Mouse (Mus musculus): ENCODE measurements around the gene 4930558K02Rik. TPM values are rescaled to one million over a fixed set of nuclear protein-coding genes. Genes with fewer than 3 reads are reported as not detected.
A peak's percentile ranks its signal among the peaks of the same experiment; 100 is the strongest.

The 4930558K02Rik gene
- polyA plus RNA-seq, 1 experiment from 2014 or later = not detected

DNA sequence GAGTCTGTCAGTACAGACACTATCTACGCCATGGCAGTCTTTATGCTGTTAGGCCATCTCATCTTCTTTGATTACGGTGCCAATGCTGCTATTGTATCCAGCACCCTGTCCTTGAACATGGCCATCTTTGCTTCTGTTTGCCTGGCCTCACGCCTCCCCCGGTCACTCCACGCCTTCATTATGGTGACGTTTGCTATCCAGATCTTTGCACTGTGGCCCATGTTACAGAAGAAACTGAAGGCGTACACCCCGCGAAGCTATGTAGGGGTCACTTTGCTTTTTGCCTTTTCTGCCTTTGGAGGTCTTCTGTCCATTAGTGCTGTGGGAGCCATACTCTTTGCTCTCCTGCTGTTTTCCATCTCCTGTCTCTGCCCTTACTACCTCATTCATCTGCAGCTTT is 8.6 kb downstream of the 4930558K02Rik start:
- Histone ChIP-seq H3K36me3 (ENCODE audit: control insufficient read depth, insufficient read depth, low read length) (peaks cover 3% of the 10 kb centered on the region), H3K27ac (ENCODE audit: low read length) (no peak overlapping the region), H3K9ac (replicated peaks; ENCODE audit: low read depth, low read length) (no peak overlapping the region), H3K4me1 (ENCODE audit: control insufficient read depth, insufficient read depth, low read length) (peaks cover 17% of the 10 kb centered on the region; the same call in 1 of the 2 replicates), H3K9me3 (ENCODE audit: control insufficient read depth, low read depth, low read length) (no peaks in the 10 kb centered on the region), H3K4me3 (ENCODE audit: low read depth, low read length) (no peak overlapping the region), H3K4me2 (replicated peaks; ENCODE audit: low read depth, low read length) (no peak overlapping the region), H3K27me3 (ENCODE audit: control insufficient read depth, insufficient read depth, low read length) (no peaks in the 10 kb centered on the region)
- WGBS = 95% methylated on average over 9 of the region's 9 CpGs
- no peak for ATAC-seq (ENCODE audit: insufficient number of reproducible peaks, insufficient read depth, low FRiP score, low read depth)

DNA sequence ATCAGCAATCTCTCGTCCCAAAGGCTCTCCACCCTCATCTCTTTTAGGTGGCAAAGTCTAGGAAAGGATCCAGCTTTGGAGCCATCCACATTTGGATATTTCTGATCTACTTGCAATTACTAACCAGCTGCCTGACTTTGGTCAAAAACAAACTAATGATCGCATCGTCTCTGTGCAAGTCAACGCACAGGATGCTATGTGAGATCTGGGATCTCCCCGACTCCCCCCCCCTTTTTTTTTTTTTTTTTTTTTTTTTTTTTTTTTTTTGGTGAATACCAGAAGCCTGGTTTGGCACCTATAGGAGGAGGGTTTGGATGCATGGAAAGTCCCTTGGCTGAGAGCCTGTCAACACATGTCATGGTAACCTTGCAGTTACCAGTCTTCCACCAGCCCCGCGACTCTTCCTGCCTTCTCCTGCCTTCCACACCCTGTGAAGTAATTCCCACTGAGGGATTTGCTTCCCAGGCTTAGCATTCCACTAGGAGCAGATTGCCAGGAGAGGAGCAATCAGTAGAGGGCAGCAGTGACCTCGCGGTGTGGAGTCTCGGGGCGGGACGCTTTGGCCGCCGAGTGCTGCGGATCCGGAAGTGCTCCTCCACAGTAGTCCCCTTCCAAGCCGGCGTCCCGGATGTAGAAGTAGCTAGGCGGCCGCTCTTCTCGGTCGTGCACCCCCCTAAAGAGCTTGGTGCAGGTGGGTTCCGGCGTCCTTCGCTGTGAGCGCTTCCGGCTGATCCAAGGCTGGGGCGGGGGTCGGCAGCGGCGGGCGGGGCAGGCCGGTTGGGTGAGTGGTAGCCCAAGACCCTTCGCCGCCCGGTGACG is 10.6 kb downstream of the 4930558K02Rik start, which contains the start of gene Pigc:
Pigc (plus strand) TSS at position 598 of the 819 bp plus-strand sequence.
- 2% methylated on average over 38 of the region's 38 CpGs for WGBS
- H3K4me2 ChIP-seq (replicated peaks; ENCODE audit: low read depth, low read length) = peak within 1 kb of the TSS; percentile 72
- H3K9me3 ChIP-seq (ENCODE audit: control insufficient read depth, low read depth, low read length) = no peaks in the 10 kb centered on the region

DNA sequence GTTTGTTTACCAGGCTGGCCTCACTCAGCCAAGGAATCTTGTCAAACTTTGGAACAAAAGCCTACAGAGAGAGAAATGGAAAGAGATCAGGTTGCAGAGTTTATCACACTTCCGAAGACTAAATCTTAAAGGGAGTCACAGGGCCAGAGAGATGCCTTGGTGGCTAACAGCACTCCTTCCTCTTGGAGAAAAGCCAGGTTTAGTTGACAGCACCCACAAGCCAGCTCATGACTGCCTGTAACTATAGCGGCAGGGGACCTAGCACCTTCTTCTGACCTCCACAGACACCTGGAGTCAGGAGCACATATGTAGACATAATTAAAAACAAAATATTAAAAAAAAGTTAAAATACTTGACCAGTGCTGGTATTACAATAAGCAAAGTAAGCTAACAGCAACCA is 11.5 kb downstream of the 4930558K02Rik start:
- H3K4me3 ChIP-seq (ENCODE audit: low read depth, low read length) = no peak overlapping the region
- H3K4me2 ChIP-seq (replicated peaks; ENCODE audit: low read depth, low read length) = no peak overlapping the region
- no peak overlapping the region for H3K27ac ChIP-seq (ENCODE audit: low read length)
- no peaks in the 10 kb centered on the region for H3K27me3 ChIP-seq (ENCODE audit: control insufficient read depth, insufficient read depth, low read length)
- no peak overlapping the region for H3K9ac ChIP-seq (replicated peaks; ENCODE audit: low read depth, low read length)
- no peaks in the 10 kb centered on the region for H3K9me3 ChIP-seq (ENCODE audit: control insufficient read depth, low read depth, low read length)
- ATAC-seq (ENCODE audit: insufficient number of reproducible peaks, insufficient read depth, low FRiP score, low read depth) = no peak
- 0 out of 2 replicates have a peak, but pooled peaks cover 7% of the 10 kb centered on the region for H3K4me1 ChIP-seq (ENCODE audit: control insufficient read depth, insufficient read depth, low read length)
- peaks cover 3% of the 10 kb centered on the region for H3K36me3 ChIP-seq (ENCODE audit: control insufficient read depth, insufficient read depth, low read length)
- WGBS = 61% methylated on average over 2 of the region's 2 CpGs

More for the DNA sequence above, 10.6 kb downstream of the 4930558K02Rik start, which contains the start of gene Pigc:
- H3K4me1 ChIP-seq (ENCODE audit: control insufficient read depth, insufficient read depth, low read length) = peaks cover 8% of the 10 kb centered on the region; the same call in 1 of the 2 replicates
- peak within 1 kb of the TSS; percentile 48; the same call in 1 of the 2 replicates for H3K27ac ChIP-seq (ENCODE audit: low read length)
- peak within 1 kb of the TSS; percentile 74 for H3K9ac ChIP-seq (replicated peaks; ENCODE audit: low read depth, low read length)
- peaks cover 3% of the 10 kb centered on the region for H3K36me3 ChIP-seq (ENCODE audit: control insufficient read depth, insufficient read depth, low read length)
- ATAC-seq (ENCODE audit: insufficient number of reproducible peaks, insufficient read depth, low FRiP score, low read depth) = peak; percentile 98
- peak within 1 kb of the TSS; percentile 73 for H3K4me3 ChIP-seq (ENCODE audit: low read depth, low read length)
- no peaks in the 10 kb centered on the region for H3K27me3 ChIP-seq (ENCODE audit: control insufficient read depth, insufficient read depth, low read length)

DNA sequence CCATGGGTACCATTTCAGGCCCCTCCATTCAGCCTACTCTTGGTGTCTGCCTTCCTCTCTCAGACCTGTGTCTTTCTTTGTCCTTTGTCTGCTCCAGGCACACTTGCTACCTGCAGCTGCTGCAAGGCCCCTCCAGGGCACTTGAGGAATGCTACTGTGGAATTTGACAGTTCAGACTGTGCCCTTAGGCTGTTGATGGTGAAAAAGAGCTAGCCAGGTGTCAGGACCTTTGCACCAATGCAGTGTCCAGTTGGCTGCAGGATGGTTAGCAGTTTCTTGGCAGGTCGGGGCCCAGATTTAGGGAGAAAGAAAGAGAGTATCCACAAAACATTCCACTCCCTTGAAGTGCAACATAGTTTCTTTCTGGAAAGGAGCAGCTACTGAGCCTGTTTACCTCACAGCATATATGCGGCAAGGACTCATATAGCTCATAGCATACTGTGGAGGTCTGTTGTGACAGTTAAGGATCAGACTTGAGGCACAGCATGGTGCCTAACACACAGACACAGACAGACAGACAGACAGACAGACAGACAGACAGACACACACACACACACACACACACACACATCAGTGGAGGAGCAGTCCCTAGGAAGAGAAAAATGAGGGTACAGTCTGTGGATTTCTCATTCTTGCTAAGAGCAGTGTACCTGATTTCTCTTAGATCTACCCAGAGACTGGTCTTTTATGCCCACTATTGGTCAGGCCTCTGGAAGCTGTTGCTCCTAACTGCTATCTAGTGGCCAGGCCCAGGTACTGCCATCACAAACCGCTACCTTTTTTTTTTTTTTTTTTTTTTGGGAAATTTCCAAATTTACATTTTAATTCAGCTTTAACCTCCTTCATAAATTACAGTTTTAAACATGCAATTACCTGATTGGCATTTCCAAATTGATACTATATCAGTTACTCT is 16.7 kb downstream of the 4930558K02Rik start:
- Histone ChIP-seq H3K27ac (ENCODE audit: low read length) (no peak overlapping the region), H3K27me3 (ENCODE audit: control insufficient read depth, insufficient read depth, low read length) (no peaks in the 10 kb centered on the region), H3K4me1 (ENCODE audit: control insufficient read depth, insufficient read depth, low read length) (no peaks in the 10 kb centered on the region), H3K4me2 (replicated peaks; ENCODE audit: low read depth, low read length) (no peak overlapping the region), H3K9me3 (ENCODE audit: control insufficient read depth, low read depth, low read length) (no peaks in the 10 kb centered on the region), H3K9ac (replicated peaks; ENCODE audit: low read depth, low read length) (no peak overlapping the region), H3K4me3 (ENCODE audit: low read depth, low read length) (no peak overlapping the region), H3K36me3 (ENCODE audit: control insufficient read depth, insufficient read depth, low read length) (no peaks in the 10 kb centered on the region)
- WGBS = 40% methylated on average over 3 of the region's 3 CpGs
- ATAC-seq (ENCODE audit: insufficient number of reproducible peaks, insufficient read depth, low FRiP score, low read depth) = 0 out of 2 replicates have a peak, but pooled peaks have one; percentile 48

DNA sequence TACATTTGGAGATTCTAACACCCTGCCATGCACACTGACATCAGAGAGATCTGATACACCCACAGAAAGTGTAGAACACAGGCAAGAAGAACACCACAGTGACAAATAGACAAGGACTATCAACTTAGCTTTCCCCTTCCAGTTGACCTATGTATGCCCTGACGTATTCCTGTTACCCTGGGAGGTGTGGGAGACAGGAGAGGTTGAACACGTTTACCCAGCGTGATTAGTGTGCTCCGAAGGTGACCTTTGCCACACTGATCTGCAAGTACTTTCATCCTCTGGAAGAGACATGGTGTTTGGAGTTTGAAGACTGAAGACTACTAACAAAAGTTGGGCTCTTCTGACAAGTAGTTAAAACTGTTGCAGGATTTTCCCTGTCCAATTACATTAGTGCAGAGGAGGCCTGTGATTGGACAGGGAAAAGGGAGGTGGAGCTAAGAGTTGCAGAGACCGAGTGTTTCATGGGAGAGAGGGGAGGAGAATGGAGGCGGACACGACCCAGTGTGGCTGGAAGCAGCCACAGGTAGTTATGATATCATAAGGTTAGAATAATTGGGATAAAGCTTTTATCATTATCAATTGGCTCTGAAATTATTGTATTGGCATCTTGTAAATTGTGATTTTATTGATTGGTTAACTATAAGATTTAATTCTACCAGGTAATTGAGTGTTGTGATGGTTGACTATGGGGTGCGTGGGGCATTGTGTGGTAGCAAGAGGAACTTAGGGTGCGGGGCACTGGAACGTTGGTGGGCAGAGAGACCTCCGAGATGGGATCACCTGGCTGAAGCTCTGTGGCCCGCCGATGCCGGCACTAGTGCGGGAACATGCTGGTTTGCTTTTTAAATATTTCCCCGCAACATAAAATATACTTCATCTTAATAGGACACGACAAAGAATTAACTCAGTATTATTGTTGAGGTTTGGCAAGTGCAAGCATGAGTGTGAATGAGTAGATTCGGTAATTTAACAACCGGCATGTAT is 21.2 kb downstream of the 4930558K02Rik start:
- no peak overlapping the region for H3K9ac ChIP-seq (replicated peaks; ENCODE audit: low read depth, low read length)
- 74% methylated on average over 19 of the region's 19 CpGs for WGBS
- H3K4me3 ChIP-seq (ENCODE audit: low read depth, low read length) = no peak overlapping the region
- ATAC-seq (ENCODE audit: insufficient number of reproducible peaks, insufficient read depth, low FRiP score, low read depth) = no peak
- H3K27me3 ChIP-seq (ENCODE audit: control insufficient read depth, insufficient read depth, low read length) = no peaks in the 10 kb centered on the region
- H3K9me3 ChIP-seq (ENCODE audit: control insufficient read depth, low read depth, low read length) = no peaks in the 10 kb centered on the region
- no peak overlapping the region for H3K4me2 ChIP-seq (replicated peaks; ENCODE audit: low read depth, low read length)
- H3K27ac ChIP-seq (ENCODE audit: low read length) = no peak overlapping the region
- no peaks in the 10 kb centered on the region for H3K4me1 ChIP-seq (ENCODE audit: control insufficient read depth, insufficient read depth, low read length)
- H3K36me3 ChIP-seq (ENCODE audit: control insufficient read depth, insufficient read depth, low read length) = no peaks in the 10 kb centered on the region

DNA sequence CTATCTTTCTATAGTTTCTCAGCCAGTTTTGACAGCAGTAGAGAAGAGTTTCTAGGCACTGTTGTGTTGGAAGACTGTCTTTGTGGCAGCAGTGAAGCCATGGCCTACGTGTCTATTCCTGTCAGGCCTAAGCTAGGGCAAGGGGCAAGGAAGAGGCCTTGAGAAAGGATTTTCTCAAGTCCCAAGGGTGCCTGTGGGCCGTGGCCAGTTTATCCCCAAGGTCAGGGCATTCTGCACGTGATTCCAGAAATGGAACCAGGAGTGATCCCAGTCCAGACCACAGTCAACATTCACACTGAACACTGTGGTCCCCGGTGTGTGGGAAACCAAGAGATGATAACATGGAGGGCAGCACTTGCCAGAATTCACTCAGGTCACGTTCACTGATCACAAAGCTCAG is 23.6 kb downstream of the 4930558K02Rik start:
- H3K9me3 ChIP-seq (ENCODE audit: control insufficient read depth, low read depth, low read length) = no peaks in the 10 kb centered on the region
- WGBS = 72% methylated on average over 5 of the region's 5 CpGs

DNA sequence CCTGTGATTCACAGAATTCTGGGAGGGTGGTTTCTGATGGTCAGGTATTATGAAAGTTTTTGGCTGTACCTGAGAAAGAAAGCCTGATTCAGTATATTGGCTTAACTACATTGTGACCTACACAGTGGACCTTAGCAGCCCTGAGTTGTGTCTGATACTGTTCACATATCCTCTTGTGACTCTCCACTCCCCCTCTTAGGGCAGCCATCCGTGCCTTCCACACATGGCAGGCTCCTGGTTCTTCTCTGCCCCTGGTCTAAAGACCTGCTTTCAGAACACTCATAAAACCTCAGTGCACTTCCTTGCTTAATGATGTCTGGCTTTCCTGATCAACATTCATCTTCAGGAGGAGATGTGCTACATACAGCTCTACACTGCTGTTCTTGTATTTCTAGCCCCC is 26.8 kb downstream of the 4930558K02Rik start:
- H3K27ac ChIP-seq (ENCODE audit: low read length) = no peak overlapping the region
- no peak overlapping the region for H3K4me2 ChIP-seq (replicated peaks; ENCODE audit: low read depth, low read length)
- no peaks in the 10 kb centered on the region for H3K9me3 ChIP-seq (ENCODE audit: control insufficient read depth, low read depth, low read length)
- 29% methylated on average over 1 of the region's 1 CpGs for WGBS
- H3K27me3 ChIP-seq (ENCODE audit: control insufficient read depth, insufficient read depth, low read length) = no peaks in the 10 kb centered on the region
- no peak overlapping the region for H3K9ac ChIP-seq (replicated peaks; ENCODE audit: low read depth, low read length)
- no peaks in the 10 kb centered on the region for H3K36me3 ChIP-seq (ENCODE audit: control insufficient read depth, insufficient read depth, low read length)
- no peak overlapping the region for H3K4me3 ChIP-seq (ENCODE audit: low read depth, low read length)
- no peaks in the 10 kb centered on the region for H3K4me1 ChIP-seq (ENCODE audit: control insufficient read depth, insufficient read depth, low read length)
- no peak for ATAC-seq (ENCODE audit: insufficient number of reproducible peaks, insufficient read depth, low FRiP score, low read depth)

More for the DNA sequence above, 23.6 kb downstream of the 4930558K02Rik start:
- ATAC-seq (ENCODE audit: insufficient number of reproducible peaks, insufficient read depth, low FRiP score, low read depth) = no peak
- H3K9ac ChIP-seq (replicated peaks; ENCODE audit: low read depth, low read length) = no peak overlapping the region
- no peak overlapping the region for H3K27ac ChIP-seq (ENCODE audit: low read length)
- no peaks in the 10 kb centered on the region for H3K4me1 ChIP-seq (ENCODE audit: control insufficient read depth, insufficient read depth, low read length)
- H3K4me2 ChIP-seq (replicated peaks; ENCODE audit: low read depth, low read length) = no peak overlapping the region
- no peaks in the 10 kb centered on the region for H3K27me3 ChIP-seq (ENCODE audit: control insufficient read depth, insufficient read depth, low read length)
- no peak overlapping the region for H3K4me3 ChIP-seq (ENCODE audit: low read depth, low read length)
- H3K36me3 ChIP-seq (ENCODE audit: control insufficient read depth, insufficient read depth, low read length) = no peaks in the 10 kb centered on the region
